Mouse (Mus musculus) megakaryocyte, embryonic 14.5 days (primary cell): Measurements from ENCODE around the gene H60b. TPM values are rescaled to one million over a fixed set of nuclear protein-coding genes. Genes with fewer than 3 reads are reported as not detected.
"Not testable (repeated sequence)": the region's sequence is repeated elsewhere in the genome, so short reads cannot be mapped to it uniquely, and the experiment has no call there.

Source experiments
- H3K27me3 ChIP-seq: replicated peaks from 2 replicates; pipeline ENCODE3; 2012; ENCODE audit warnings: inconsistent platforms
- H3K36me3 ChIP-seq: replicated peaks from 2 replicates; pipeline ENCODE3; 2012; ENCODE audit warnings: low read length, inconsistent platforms, mixed read lengths
- H3K4me1 ChIP-seq: 2 replicates; pipeline ENCODE4 v1.6.1; 2012; ENCODE audit warnings: inconsistent platforms
- H3K4me3 ChIP-seq: replicated peaks from 2 replicates; pipeline ENCODE3; 2012; ENCODE audit warnings: moderate library complexity, mild to moderate bottlenecking, inconsistent platforms
- H3K9me3 ChIP-seq: 2 replicates; pipeline ENCODE4 v1.6.1; 2012; ENCODE audit warnings: inconsistent platforms
- FLI1 ChIP-seq: IDR thresholded peaks from 2 replicates; pipeline ENCODE4 v1.6.1; 2012; ENCODE audit warnings: low read length, inconsistent platforms, mixed read lengths
- GATA1 ChIP-seq: IDR thresholded peaks from 3 replicates; pipeline ENCODE4 v1.6.1; 2012; ENCODE audit warnings: mixed read lengths, low read length, inconsistent platforms, borderline replicate concordance
- polyA plus RNA-seq: library from polyadenylated mRNA; stranded (reverse); fragments of >175 nt; gene quantifications from 2 replicates; pipeline ENCODE4 v1.2.3, GENCODE M21; 2012; ENCODE audit warnings: low replicate concordance; ENCODE audit not compliant: insufficient read depth

H60b gene
- polyA plus RNA-seq, 1 experiment, result not detected

- H3K4me1 ChIP-seq, H3K9me3 ChIP-seq, H3K4me3 ChIP-seq, H3K27me3 ChIP-seq, H3K36me3 ChIP-seq: not testable (repeated sequence)
These were observed 32.6 kb downstream of the H60b start for GRCm38 (mm10) chr10:22191035-22191434.

GRCm38 (mm10) chr10:22201352-22201751 is 43.0 kb downstream of the H60b start:
- not testable (repeated sequence) for H3K4me3 ChIP-seq, H3K4me1 ChIP-seq, H3K9me3 ChIP-seq, H3K36me3 ChIP-seq, H3K27me3 ChIP-seq

- H3K27me3 ChIP-seq, H3K36me3 ChIP-seq, H3K4me1 ChIP-seq, H3K9me3 ChIP-seq, H3K4me3 ChIP-seq: not testable (repeated sequence)
These were observed 44.6 kb downstream of the H60b start for GRCm38 (mm10) chr10:22202784-22203583.

- not testable (repeated sequence) for H3K4me3 ChIP-seq, H3K9me3 ChIP-seq, H3K4me1 ChIP-seq, H3K27me3 ChIP-seq, H3K36me3 ChIP-seq
These were observed 48.1 kb downstream of the H60b start for GRCm38 (mm10) chr10:22206443-22206842.

- not testable (repeated sequence) for H3K27me3 ChIP-seq, H3K4me3 ChIP-seq, H3K36me3 ChIP-seq, H3K9me3 ChIP-seq, H3K4me1 ChIP-seq
These were observed 53.8 kb downstream of the H60b start for GRCm38 (mm10) chr10:22212012-22212696.

GRCm38 (mm10) chr10:22223474-22224349 is 65.3 kb downstream of the H60b start:
- H3K4me1 ChIP-seq, H3K27me3 ChIP-seq, H3K4me3 ChIP-seq, H3K36me3 ChIP-seq, H3K9me3 ChIP-seq: not testable (repeated sequence)

- H3K27me3 ChIP-seq, result no peaks in the 10 kb centered on the region
- H3K36me3 ChIP-seq, result peaks cover 7% of the 10 kb centered on the region
- peaks cover 32% of the 10 kb centered on the region for H3K9me3 ChIP-seq
- H3K4me1 ChIP-seq, result no peaks in the 10 kb centered on the region
- no peak for TF ChIP-seq FLI1
- TF ChIP-seq GATA1, result no peak
- H3K4me3 ChIP-seq, result no peak overlapping the region
These were observed 106.7 kb downstream of the H60b start for GRCm38 (mm10) chr10:22265060-22265459.

- H3K36me3 ChIP-seq, result not testable (repeated sequence)
These were observed 112.7 kb downstream of the H60b start for GRCm38 (mm10) chr10:22270879-22271786.

GRCm38 (mm10) chr10:22272914-22273683 is 114.7 kb downstream of the H60b start:
- Histone ChIP-seq H3K4me1 (peaks cover 17% of the 10 kb centered on the region), H3K4me3 (peak overlapping the region; percentile 87), H3K27me3 (peaks cover 16% of the 10 kb centered on the region)
- not testable (repeated sequence) for H3K9me3 ChIP-seq, H3K36me3 ChIP-seq

More at GRCm38 (mm10) chr10:22270879-22271786, 112.7 kb downstream of the H60b start:
- peaks cover 17% of the 10 kb centered on the region for H3K4me1 ChIP-seq
- H3K9me3 ChIP-seq, result peaks cover 14% of the 10 kb centered on the region
- not testable (repeated sequence) for H3K4me3 ChIP-seq
- peaks cover 16% of the 10 kb centered on the region for H3K27me3 ChIP-seq
